Mouse (Mus musculus) gastrocnemius, postnatal 10 days (tissue): Measurements from ENCODE around the gene Smyd2. TPM values are rescaled to one million over a fixed set of nuclear protein-coding genes. Genes with fewer than 3 reads are reported as not detected.
A peak's percentile ranks its signal among the peaks of the same experiment; 100 is the strongest.

Source experiments
- DNase-seq: peaks from one replicate; pipeline ENCODE4 v3.0.0; 2021; ENCODE audit warnings: mixed read lengths
- long read RNA-seq, 2 experiments: library from polyadenylated mRNA; stranded (forward); transcript quantifications; one replicate each; pipeline ENCODE4 v2.0.0; 2021
- total RNA-seq, 2 experiments: library from RNA; stranded (reverse); gene quantifications; 2 replicates each; pipeline ENCODE4 v1.2.3; 2021

The Smyd2 gene
- total RNA-seq, result 100 to 1,000 TPM; 165 to 188 TPM
- long read RNA-seq, experiment 1, transcript Smyd2-201 (12 exons, 1,680 nt), result major isoform, 223 of 255 reads
- long read RNA-seq, experiment 1, transcript Smyd2-203 (2 exons, 489 nt), result minor isoform, 5 of 255 reads
- long read RNA-seq, experiment 1, partial matches to known transcripts, result 4 of 255 reads
- long read RNA-seq, experiment 1, other reads (novel, unspliced or antisense), result 22 of 255 reads
- long read RNA-seq, experiment 2, transcript Smyd2-201 (12 exons, 1,680 nt), result major isoform, 213 of 248 reads
- long read RNA-seq, experiment 2, partial matches to known transcripts, result 11 of 248 reads
- long read RNA-seq, experiment 2, other reads (novel, unspliced or antisense), result 19 of 248 reads

DNA sequence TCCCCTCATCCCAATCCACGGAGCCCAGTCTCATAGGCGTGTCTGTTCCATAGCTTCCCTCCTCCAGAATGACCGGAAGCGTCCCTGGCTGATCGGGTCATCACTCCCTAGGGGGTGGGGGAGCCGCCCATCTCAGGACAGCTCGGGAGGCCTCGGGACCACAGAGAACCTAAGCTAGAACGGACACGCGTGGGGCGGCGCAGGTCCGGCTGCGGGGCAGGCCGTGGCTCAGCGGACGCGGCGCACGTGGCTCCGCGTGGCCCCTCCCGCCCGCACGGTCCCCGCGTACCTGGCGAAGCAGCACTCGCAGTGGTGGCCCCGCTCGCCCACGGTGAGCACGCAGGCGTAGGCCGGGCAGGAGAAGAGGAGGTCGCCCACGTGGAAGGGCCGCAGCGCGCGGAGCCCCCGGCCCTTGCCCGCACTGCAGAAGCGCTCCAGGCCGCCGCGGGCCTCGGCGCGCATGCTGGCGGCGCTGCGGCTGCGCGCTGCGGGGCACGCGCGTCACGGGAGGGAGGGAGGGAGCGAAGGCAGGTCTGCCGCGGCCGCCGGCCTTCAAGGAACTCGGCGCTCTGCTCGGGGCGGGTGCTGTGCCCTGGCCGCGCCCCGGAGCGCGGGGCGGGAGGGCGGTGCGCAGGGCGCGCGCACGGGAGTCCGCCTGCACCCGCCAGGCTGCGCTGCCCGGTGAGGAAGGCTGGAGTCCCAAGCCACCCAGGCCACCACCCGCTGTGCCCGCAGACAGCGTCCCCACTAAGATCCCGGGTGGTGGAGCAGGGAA lies at the start of gene Smyd2:
Gene Smyd2 (minus strand): TSS at position 546 of the 775 bp plus-strand sequence.
- DNase-seq, result peak; percentile 64

DNA sequence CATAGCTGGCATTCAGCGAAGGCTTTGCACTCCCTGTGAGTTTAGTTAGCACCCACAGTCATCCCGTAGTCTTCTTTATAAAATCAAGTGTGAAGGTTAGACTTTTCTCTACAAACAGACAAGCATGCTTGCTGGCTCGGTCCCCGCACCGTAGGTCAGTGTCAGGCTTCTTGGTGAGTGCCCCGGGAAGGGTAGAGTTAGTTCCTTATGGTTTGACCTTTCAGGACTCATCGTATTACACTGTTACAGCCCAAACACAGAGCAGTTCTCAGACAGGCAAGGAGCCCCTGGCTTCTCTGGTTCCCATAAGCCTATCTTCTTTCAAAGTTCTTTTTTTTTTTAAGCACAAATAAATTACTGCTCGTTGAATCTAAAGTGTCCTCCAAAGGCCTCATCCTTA lies 48.2 kb upstream of the Smyd2 start:
- no peak for DNase-seq

DNA sequence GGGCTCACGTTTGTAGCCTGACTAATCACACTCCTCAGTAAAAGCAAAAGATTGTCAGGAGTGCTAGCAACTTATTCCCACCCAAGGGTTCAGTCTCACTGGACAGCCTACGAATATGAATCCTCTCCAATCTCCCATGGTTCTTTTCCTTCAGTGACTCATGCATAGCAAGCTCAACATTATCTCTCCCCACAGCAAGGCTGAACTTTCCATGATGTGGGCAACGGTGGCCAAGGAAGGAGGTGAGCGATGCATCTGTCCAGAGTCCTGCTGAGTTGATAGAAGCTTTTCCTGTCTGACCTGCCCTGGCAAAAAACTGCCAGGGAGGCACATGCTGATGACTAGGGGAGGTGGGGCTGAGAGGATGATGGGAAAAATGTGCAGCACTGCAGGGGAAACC lies 45.9 kb upstream of the Smyd2 start:
- no peak for DNase-seq

- DNase-seq, result no peak
Observed at GRCm38 (mm10) chr1:189960481-189960880, 38.3 kb upstream of the Smyd2 start.

GRCm38 (mm10) chr1:189959802-189960201 lies 37.6 kb upstream of the Smyd2 start:
- DNase-seq, result no peak

- no peak for DNase-seq
Observed at GRCm38 (mm10) chr1:189951861-189952260, 29.7 kb upstream of the Smyd2 start.

DNA sequence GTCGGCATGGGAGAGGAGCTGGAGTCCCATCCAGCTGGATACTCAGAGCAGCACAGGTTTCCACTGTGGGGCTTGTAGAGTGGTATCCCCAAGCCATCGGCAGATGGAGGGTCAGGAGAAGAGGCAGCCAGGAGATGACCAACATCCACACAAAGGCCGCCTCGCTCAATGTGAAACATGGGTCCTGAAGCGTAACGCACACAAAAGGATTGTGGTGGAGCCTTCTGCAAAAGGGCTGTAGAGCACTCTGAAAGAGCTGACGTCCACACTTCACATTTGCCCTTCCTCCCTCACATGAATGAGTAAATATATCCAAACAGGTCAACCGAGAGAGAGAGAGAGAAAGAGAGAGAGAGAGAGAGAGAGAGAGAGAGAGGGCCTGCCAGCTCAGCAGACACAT lies 25.2 kb upstream of the Smyd2 start:
- no peak for DNase-seq

- DNase-seq, result no peak
Observed at GRCm38 (mm10) chr1:189946126-189946525, 24.0 kb upstream of the Smyd2 start.

DNA sequence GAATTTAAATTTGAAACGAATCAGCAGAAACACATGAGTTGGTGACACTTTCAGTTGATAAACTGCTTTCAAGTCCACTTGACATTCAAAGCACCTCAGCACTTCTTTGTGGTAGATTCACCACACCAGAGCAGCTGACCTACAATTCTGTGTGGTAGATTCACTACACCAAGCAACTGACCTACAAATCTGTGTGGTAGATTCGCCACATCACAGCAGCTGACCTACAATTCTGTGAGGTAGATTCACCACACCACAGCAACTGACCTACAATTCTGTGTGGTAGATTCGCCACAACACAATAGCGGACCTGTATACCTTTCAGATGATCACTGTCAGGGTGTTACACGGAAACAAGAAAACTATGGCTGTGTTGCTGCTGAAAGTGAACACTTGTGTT lies 19.6 kb upstream of the Smyd2 start:
- DNase-seq, result no peak

DNA sequence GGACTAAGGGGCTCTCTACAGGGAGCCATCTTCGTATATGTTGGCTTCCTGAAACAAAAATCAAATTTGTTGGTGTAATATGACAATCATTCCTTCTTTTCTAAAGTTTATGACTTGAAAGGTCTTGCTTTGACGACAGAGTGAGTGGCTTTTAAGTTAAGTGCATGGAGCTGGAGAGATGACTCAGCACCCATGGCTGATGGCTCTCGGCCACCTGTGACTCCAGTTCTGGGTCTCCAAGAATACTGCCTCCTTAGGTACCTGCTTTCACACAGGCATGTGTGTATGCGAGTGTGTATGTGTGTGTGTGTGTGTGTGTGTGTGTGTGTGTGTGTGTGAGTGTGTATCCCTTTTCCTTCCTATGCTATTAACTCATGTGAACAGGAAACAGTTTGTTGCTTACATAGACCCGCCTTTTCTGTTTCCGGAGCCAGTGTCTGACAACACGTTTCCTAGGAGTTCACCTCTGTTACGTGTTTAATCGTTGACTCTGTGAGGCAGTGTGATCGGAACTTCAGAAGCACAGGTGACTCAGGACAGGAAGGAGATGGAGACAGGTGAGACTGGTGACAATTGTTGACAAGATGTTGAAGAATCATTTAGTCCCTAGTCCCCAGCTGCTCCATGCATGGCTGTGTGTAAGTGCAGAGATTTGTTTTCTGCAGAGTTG lies 14.4 kb upstream of the Smyd2 start:
- DNase-seq, result no peak

GRCm38 (mm10) chr1:189933480-189934202 lies 11.5 kb upstream of the Smyd2 start:
- no peak for DNase-seq

DNA sequence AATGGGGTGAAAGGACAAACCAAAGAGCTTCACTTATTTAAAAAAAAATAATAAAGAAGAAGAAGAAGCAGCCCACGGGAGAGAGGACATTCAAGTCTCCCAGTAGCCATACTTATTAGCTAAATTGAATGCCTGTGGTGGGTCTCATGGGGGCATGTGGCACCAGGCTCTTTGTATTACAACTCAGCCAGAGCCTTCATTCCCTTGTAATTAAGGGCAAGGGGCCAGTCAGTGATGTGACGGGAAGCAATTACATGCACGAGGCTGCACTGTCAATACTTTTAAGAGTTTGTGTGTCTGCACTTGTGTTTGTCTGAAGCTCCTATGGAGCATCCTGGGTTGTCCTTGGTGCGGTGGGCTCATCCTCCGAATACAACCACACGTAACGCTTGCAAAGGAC lies 10.8 kb upstream of the Smyd2 start:
- no peak for DNase-seq

DNA sequence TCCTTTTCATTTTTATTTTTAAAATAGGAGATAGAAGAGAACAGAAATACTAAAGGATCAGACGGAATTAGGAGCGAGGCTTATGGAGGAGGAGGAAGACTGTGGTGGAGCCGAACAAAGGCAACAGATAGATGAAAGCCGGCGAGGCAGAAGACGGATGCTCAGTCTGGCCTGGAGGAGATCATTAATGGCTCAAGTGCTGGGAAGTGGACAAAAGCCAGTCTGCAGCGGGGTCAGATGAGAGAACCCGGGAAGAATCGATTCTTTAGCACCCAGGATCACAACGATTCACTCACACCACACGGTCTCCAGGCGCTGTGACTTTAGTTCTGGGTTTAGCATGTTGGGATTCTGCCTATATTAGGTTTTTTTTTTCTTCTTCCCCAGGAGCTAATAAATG lies 10.0 kb upstream of the Smyd2 start:
- no peak for DNase-seq

DNA sequence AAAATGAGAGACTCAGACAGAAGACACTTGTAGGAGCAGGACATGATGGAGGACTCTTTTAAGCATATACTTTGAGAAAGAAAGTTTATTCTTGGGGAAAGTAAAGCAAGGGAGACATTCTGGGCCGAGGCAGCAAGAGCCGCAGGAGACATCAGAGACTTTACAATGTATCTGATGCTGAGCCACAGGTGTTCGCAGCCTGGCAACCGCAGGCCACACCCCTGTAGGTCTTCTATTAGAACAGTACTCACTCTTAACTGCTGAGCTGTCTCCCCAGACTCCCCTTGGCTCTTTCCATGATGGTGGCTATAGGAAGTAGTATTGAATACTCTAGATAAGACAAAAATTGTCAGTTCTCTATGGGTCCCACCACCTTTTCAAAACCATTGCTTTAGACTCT lies 7.7 kb upstream of the Smyd2 start:
- no peak for DNase-seq

- peak; percentile 49 for DNase-seq
Observed at GRCm38 (mm10) chr1:189927644-189928043, 5.5 kb upstream of the Smyd2 start.

DNA sequence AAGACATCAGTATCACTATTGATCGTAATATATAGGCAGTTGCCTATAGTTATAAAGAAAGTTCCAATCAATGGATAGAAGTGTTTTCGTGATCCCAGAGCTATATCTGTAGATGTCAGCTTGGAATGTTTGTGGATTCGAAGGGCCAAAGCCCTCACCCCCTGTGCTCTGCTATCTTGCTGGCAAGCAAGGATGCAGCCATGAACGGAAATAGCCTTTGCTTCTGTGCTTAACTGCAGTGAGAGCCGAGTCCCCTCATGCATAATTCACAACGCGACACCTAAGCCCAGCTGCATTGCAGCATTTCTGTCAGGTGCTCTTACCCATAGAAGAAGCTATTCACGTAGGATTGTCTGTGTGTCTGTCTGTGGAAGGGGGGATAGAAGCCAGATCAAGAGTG lies 4.1 kb upstream of the Smyd2 start:
- DNase-seq, result no peak

- peak; percentile 64 for DNase-seq
Observed at GRCm38 (mm10) chr1:189923871-189924568, 1.9 kb upstream of the Smyd2 start.

DNA sequence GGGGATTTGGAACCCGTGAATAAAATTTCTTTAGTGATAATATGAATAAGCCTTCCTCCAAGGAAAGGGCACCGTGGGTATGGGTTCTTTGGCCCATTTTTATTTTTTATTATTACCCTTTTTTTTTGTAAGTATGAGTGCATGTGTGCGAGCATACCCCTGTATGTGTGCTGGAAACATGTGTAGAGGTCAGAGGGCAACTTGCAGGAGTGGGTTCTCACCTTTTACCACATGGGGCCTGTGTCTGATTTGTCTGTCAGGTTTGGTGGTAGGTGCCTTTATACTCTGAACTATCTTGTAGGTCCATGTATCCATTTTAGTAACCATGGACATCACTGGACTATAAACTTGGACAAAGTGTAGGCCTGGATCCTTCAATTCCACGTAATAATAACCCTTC lies 994 bp upstream of the Smyd2 start:
- no peak for DNase-seq

DNA sequence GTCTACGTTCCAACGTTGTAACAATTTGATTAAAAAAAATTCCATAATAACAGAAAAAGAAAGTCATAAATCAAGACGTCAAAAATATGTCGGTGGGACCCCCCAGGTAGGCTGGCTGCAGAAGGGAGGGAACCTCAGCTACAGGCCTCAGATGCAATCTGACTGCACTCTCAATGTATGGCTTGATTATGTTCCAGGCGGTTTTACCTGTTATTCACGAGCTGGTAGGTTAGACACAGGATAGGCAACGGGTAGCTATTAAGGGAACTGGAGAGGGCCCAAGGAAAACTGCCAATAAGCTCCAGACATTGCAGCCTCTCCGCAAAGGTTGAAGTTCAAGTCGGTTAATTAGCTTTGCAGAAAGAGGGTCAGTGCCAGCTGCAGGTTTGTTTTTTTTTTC lies 558 bp upstream of the Smyd2 start:
- DNase-seq, result no peak

DNA sequence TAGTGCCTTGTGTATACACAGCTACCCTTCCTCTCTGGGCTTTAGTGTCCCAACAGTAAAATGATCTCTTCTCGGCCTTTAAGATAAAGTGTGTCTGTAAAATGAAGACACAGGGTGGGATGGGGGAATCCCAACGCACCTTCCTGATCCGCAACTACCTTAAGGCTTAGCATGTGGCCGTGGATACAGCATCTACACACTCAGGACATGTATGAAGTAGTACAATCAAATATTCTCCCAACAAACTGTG lies 670 bp downstream of the Smyd2 start:
- DNase-seq, result no peak

DNA sequence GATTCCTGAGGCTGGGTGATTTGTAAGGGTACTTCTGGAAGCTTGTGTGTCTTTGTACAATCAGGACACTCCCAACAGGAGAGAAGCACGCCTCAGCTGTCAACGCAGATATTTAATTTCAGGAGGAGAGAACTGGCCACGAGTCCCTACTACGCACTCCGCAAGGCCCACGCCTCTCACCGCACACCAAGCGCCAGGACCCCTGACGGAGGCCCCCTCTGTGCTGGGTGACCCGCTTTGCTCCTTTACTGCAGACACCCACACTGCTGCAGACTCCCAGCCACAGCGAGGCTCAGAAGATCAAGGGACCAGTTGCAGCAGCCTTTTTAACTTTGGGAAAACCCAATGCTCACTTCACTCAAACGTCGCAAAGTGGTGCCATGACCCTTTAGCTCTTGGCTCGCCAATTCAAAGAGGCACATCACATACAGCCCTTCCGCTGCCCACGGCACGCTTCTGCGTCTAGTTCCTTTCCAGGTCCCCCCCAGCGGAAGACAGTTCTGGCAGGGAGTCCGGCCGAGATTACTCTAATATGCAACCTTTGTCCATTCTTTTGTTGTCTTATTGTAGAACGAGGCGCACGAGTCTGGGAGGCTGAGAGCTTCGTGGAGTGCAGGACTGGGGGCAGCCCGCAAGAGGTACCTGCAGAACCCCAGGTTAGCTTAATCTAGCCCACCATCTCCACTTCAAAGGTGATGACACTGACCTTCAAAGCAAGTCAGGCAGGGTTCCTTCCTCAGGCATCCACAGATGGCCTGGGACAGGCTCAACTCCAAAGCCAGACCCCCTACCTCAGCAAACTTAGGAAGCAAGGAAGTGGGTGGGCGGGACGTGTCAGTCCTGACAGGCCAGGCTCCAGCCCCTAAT lies 1.2 kb downstream of the Smyd2 start:
- DNase-seq, result no peak
